Mouse (Mus musculus): Measurements from ENCODE around the gene H2afy. TPM values are rescaled to one million over a fixed set of nuclear protein-coding genes. Genes with fewer than 3 reads are reported as not detected.
"Not testable (repeated sequence)": the region's sequence is repeated elsewhere in the genome, so short reads cannot be mapped to it uniquely, and the experiment has no call there.

Gene H2afy
- polyA plus RNA-seq, 1 experiment from 2014 or later: 538 TPM

GRCm38 (mm10) chr13:56057761-56058160, 78.4 kb downstream of the H2afy start:
- no peak for ATAC-seq (ENCODE audit: insufficient number of reproducible peaks, insufficient read depth, low FRiP score, low TSS enrichment)

DNA sequence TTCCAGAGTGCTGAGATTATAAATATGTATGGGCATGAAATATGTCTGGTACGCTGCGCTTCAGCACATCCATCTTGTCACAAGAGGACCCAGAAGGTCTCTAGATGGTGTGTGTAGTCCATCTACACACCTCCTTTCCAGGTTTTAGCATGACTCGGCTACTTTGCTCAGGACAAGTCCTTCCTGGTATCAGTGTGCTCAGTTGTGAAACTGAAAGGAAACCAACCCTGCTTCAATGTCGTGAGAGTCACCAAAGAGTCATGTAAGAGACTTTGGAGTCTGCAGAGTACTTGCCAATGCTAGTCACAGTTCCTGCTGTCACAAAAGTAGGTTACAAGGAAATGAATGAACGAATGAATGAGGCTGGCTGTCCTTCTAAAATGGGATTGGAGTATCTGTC, 80.4 kb downstream of the H2afy start:
- Histone ChIP-seq H3K4me3 (no peak overlapping the region), H3K4me1 (peaks cover 25% of the 10 kb centered on the region), H3K36me3 (no peaks in the 10 kb centered on the region), H3K27me3 (no peaks in the 10 kb centered on the region), H3K9me3 (no peaks in the 10 kb centered on the region), H3K27ac (no peak overlapping the region), H3K9ac (no peak overlapping the region), H3K4me2 (replicated peaks) (no peak overlapping the region)
- WGBS: 88% methylated on average over 5 of the region's 5 CpGs
- no peak for ATAC-seq (ENCODE audit: insufficient number of reproducible peaks, insufficient read depth, low FRiP score, low TSS enrichment)

More at GRCm38 (mm10) chr13:56057761-56058160, 78.4 kb downstream of the H2afy start:
- H3K27ac ChIP-seq: no peak overlapping the region
- H3K36me3 ChIP-seq: no peaks in the 10 kb centered on the region
- H3K4me2 ChIP-seq (replicated peaks): no peak overlapping the region
- no peaks in the 10 kb centered on the region for H3K27me3 ChIP-seq
- H3K4me3 ChIP-seq: no peak overlapping the region
- no peaks in the 10 kb centered on the region for H3K9me3 ChIP-seq
- WGBS: 82% methylated on average over 8 of the region's 8 CpGs
- no peak overlapping the region for H3K9ac ChIP-seq
- H3K4me1 ChIP-seq: peaks cover 18% of the 10 kb centered on the region

GRCm38 (mm10) chr13:56054089-56054488, 82.1 kb downstream of the H2afy start:
- H3K4me2 ChIP-seq (replicated peaks): no peak overlapping the region
- no peak for ATAC-seq (ENCODE audit: insufficient number of reproducible peaks, insufficient read depth, low FRiP score, low TSS enrichment)
- peaks cover 25% of the 10 kb centered on the region for H3K4me1 ChIP-seq
- no peaks in the 10 kb centered on the region for H3K9me3 ChIP-seq
- no peak overlapping the region for H3K27ac ChIP-seq
- no peaks in the 10 kb centered on the region for H3K36me3 ChIP-seq
- no peak overlapping the region for H3K4me3 ChIP-seq
- H3K9ac ChIP-seq: no peak overlapping the region
- WGBS: 71% methylated on average over 6 of the region's 6 CpGs
- no peaks in the 10 kb centered on the region for H3K27me3 ChIP-seq

GRCm38 (mm10) chr13:56052781-56053180, 83.4 kb downstream of the H2afy start:
- no peak overlapping the region for H3K4me2 ChIP-seq (replicated peaks)
- peak overlapping the region; percentile 84 for H3K27ac ChIP-seq
- H3K36me3 ChIP-seq: no peaks in the 10 kb centered on the region
- no peaks in the 10 kb centered on the region for H3K9me3 ChIP-seq
- no peak overlapping the region for H3K9ac ChIP-seq
- no peak overlapping the region for H3K4me3 ChIP-seq
- peaks cover 25% of the 10 kb centered on the region for H3K4me1 ChIP-seq
- no peaks in the 10 kb centered on the region for H3K27me3 ChIP-seq
- 6% methylated on average over 10 of the region's 10 CpGs for WGBS
- ATAC-seq (ENCODE audit: insufficient number of reproducible peaks, insufficient read depth, low FRiP score, low TSS enrichment): peak; percentile 79

GRCm38 (mm10) chr13:56050246-56050645, 85.9 kb downstream of the H2afy start:
- Histone ChIP-seq H3K4me1 (peaks cover 25% of the 10 kb centered on the region), H3K9ac (no peak overlapping the region), H3K36me3 (no peaks in the 10 kb centered on the region), H3K9me3 (no peaks in the 10 kb centered on the region), H3K27ac (peak overlapping the region; percentile 55; the same call in 1 of the 2 replicates), H3K27me3 (no peaks in the 10 kb centered on the region), H3K4me3 (no peak overlapping the region), H3K4me2 (replicated peaks) (no peak overlapping the region)
- ATAC-seq (ENCODE audit: insufficient number of reproducible peaks, insufficient read depth, low FRiP score, low TSS enrichment): no peak
- 19% methylated on average over 6 of the region's 6 CpGs for WGBS

- H3K27me3 ChIP-seq: no peaks in the 10 kb centered on the region
- H3K4me3 ChIP-seq: no peak overlapping the region
- ATAC-seq (ENCODE audit: insufficient number of reproducible peaks, insufficient read depth, low FRiP score, low TSS enrichment): no peak
- no peaks in the 10 kb centered on the region for H3K4me1 ChIP-seq
- no peaks in the 10 kb centered on the region for H3K36me3 ChIP-seq
- H3K4me2 ChIP-seq (replicated peaks): no peak overlapping the region
- no peak overlapping the region for H3K27ac ChIP-seq
- no peak overlapping the region for H3K9ac ChIP-seq
- WGBS: 91% methylated on average over 3 of the region's 3 CpGs
- no peaks in the 10 kb centered on the region for H3K9me3 ChIP-seq
Observed at GRCm38 (mm10) chr13:56042221-56042620, 93.9 kb downstream of the H2afy start.

DNA sequence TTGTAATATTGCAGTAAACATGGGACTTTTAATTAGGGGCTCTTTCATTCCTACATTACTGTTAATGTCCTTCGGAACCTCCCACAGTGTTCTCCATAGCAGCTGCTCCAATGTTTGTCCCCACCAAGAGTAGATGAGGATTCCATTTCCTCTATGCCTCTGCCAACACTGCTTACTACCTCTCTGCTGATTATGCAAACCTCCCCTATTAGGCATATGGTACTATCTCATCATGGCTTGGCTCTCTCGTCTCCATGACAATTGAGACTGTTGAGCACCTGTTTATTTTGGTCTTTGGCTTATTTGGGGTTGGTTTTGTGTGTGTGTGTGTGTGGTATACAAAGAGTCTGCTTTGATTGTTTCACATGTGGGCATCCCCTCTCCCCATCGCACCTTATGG, 95.5 kb downstream of the H2afy start:
- 76% methylated on average over 3 of the region's 3 CpGs for WGBS
- Histone ChIP-seq H3K9ac (no peak overlapping the region), H3K27ac (no peak overlapping the region), H3K9me3 (no peaks in the 10 kb centered on the region), H3K4me3 (no peak overlapping the region), H3K4me1 (no peaks in the 10 kb centered on the region), H3K4me2 (replicated peaks) (no peak overlapping the region), H3K36me3 (no peaks in the 10 kb centered on the region), H3K27me3 (no peaks in the 10 kb centered on the region)
- ATAC-seq (ENCODE audit: insufficient number of reproducible peaks, insufficient read depth, low FRiP score, low TSS enrichment): no peak

DNA sequence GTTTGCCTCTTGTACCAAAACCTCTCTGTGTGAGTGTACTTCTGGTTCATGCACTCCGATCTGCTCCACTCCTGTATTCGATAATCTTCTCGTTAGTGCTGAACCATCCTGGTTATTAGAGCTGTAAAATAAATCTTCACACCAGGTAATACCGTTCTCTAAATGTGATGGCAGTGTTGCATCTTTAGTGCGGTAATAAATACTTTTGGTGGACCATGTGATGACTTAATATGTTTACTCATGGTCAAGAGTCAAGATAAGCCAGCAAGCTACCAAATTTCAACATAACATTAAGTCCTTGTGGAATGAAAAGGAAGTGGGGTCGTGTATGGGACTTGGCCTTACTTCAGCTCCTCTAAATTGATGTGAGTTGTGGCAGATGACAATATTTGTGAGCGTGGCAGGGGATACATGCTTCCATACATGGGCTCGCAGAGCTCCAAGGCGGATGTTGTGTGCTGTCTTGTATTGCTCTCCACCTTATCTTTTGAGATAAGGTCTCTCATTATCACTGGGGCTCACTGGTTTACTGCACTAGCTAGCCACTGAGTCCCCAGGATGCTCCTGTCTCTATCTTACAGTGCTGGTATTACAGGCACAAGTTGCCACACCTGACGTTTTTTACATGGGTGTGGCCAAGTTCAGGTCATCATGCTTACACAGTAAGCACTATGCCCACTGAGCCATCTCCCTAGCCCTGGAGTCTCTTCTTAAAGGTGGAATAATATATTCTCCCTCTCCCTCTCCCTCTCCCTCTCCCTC, 96.4 kb downstream of the H2afy start:
- Histone ChIP-seq H3K9me3 (no peaks in the 10 kb centered on the region), H3K9ac (no peak overlapping the region), H3K27ac (no peak overlapping the region), H3K4me2 (replicated peaks) (no peak overlapping the region), H3K4me3 (no peak overlapping the region), H3K4me1 (no peaks in the 10 kb centered on the region), H3K27me3 (no peaks in the 10 kb centered on the region), H3K36me3 (no peaks in the 10 kb centered on the region)
- 79% methylated on average over 10 of the region's 10 CpGs for WGBS
- ATAC-seq (ENCODE audit: insufficient number of reproducible peaks, insufficient read depth, low FRiP score, low TSS enrichment): no peak

- Histone ChIP-seq H3K27me3 (no peaks in the 10 kb centered on the region), H3K4me3 (no peak overlapping the region), H3K36me3 (no peaks in the 10 kb centered on the region), H3K4me1 (peaks cover 11% of the 10 kb centered on the region; the same call in 1 of the 2 replicates), H3K4me2 (replicated peaks) (no peak overlapping the region), H3K27ac (no peak overlapping the region), H3K9ac (no peak overlapping the region), H3K9me3 (no peaks in the 10 kb centered on the region)
- 81% methylated on average over 4 of the region's 4 CpGs for WGBS
- ATAC-seq (ENCODE audit: insufficient number of reproducible peaks, insufficient read depth, low FRiP score, low TSS enrichment): no peak
Observed at GRCm38 (mm10) chr13:56029006-56029405, 107.2 kb downstream of the H2afy start.

DNA sequence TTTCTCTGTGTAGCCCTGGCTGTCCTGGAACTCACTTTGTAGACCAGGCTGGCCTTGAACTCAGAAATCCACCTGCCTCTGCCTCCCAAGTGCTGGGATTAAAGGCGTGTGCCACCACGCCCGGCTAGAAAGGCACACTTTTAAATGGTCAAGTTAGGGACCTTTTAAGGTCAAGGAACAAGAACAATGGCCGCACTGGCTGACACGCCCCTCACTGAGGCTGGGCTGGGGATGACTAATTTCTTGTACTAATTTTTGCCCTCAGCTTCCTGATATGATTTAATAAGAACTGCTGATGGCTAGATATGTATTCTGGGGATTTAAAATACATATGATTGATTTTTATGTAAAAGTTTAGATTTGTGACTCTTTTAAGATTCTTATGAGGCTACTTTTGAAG, 108.2 kb downstream of the H2afy start:
- not testable (repeated sequence) for H3K4me3 ChIP-seq; H3K27me3 ChIP-seq; H3K27ac ChIP-seq; H3K9me3 ChIP-seq; H3K9ac ChIP-seq; H3K36me3 ChIP-seq; H3K4me2 ChIP-seq (replicated peaks); ATAC-seq (ENCODE audit: insufficient number of reproducible peaks, insufficient read depth, low FRiP score, low TSS enrichment)
- WGBS: 74% methylated on average over 5 of the region's 5 CpGs
- H3K4me1 ChIP-seq: peaks cover 11% of the 10 kb centered on the region; the same call in 1 of the 2 replicates

GRCm38 (mm10) chr13:56026623-56027022, 109.5 kb downstream of the H2afy start:
- Histone ChIP-seq H3K27me3 (no peaks in the 10 kb centered on the region), H3K9me3 (no peaks in the 10 kb centered on the region), H3K9ac (no peak overlapping the region), H3K36me3 (no peaks in the 10 kb centered on the region), H3K4me3 (no peak overlapping the region), H3K4me1 (peaks cover 11% of the 10 kb centered on the region; the same call in 1 of the 2 replicates), H3K4me2 (replicated peaks) (no peak overlapping the region), H3K27ac (no peak overlapping the region)
- ATAC-seq (ENCODE audit: insufficient number of reproducible peaks, insufficient read depth, low FRiP score, low TSS enrichment): no peak
- WGBS: 89% methylated on average over 5 of the region's 5 CpGs

DNA sequence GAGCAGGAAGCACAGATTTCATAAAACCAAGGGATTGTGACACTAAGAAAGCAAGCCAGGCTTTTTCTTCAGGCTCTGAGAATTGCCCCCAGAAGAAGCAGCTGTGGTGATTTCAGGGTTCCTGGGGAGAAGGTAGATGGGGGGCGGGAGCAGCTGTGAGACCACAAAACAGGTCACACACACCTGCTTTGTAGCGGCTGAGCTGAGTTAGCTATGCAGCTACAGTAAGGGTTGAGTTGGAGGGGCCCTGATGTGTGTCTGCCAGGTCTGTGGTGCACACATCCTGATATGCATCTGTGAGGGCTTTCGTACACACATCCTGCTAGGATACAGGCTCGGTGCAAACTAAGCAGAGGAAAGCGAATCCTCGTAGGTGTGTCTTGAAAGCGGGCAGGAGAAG, 110.1 kb downstream of the H2afy start:
- WGBS: 81% methylated on average over 7 of the region's 7 CpGs

More for the DNA sequence above, 110.1 kb downstream of the H2afy start:
- no peaks in the 10 kb centered on the region for H3K36me3 ChIP-seq
- no peaks in the 10 kb centered on the region for H3K9me3 ChIP-seq
- H3K4me3 ChIP-seq: no peak overlapping the region
- H3K27me3 ChIP-seq: no peaks in the 10 kb centered on the region
- H3K4me1 ChIP-seq: peaks cover 11% of the 10 kb centered on the region; the same call in 1 of the 2 replicates
- H3K27ac ChIP-seq: no peak overlapping the region
- no peak overlapping the region for H3K4me2 ChIP-seq (replicated peaks)
- H3K9ac ChIP-seq: no peak overlapping the region
- no peak for ATAC-seq (ENCODE audit: insufficient number of reproducible peaks, insufficient read depth, low FRiP score, low TSS enrichment)

Data from embryonic facial prominence, embryonic 12.5 days (tissue).